Mouse (Mus musculus) ovary, postnatal 10 days (tissue): ENCODE measurements around the gene Csf2rb.
"Not testable (repeated sequence)": the region's sequence is repeated elsewhere in the genome, so short reads cannot be mapped to it uniquely, and the experiment has no call there.

ENCODE experiments used
- DNase-seq: peaks from one replicate; pipeline ENCODE4 v3.0.0; 2022; ENCODE audit warnings: low spot score

The Csf2rb gene

DNA sequence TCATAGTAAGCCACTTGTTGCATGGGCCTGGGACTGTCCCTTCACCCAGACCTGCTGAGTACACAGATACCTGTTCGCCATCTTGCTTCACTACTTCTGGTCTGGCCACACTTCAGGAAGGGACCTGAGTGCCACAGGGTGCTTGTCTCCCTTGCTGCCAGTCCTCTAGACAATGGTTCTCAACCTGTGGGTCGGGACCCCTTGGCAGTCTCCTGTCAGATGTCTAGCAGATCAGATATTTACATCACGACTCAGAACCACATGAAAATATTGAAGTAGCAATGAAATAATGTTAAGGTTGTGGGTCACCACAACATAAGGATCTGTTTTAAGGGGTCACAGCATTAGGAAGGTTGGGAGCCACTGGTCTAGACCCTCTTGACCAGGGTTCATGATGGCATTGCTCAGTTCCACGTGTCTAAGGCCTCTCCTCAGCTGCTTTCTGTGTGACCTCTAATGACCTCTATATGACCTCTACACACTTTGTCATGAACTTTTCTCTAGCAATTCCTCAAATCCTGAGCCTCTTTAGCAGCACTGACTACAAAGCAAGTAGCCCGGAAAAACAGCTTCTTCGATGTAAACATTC lies 2.3 kb downstream of the Csf2rb start:
- not testable (repeated sequence) for DNase-seq

DNA sequence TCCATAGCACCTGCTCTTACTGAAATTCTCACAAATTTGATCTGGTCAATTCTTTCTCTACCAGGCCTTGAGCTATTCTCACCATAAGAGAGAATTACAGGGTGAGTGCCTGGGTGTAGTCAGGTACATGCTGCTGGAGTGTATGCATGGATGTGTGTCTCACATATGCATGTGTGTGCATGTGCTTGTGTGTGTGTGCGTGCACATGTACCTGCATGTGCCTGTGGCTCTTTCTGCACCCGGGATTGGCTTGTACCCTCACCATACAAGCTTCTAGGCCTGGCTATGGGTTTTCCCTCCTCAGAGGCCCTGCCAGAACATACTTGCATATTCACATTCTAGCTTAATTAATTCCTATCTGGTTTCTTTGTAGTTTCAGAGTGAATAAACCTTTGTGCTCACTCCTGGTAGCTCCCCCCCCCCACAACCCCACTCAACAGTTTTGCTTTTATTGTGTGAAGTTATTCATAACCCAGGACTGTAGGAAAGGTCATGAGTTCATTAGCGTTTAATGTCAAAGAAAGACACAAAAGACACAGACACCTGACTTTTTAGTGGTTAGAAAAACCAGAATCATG lies 3.1 kb downstream of the Csf2rb start:
- DNase-seq, result no peak

GRCm38 (mm10) chr15:78329972-78330371 lies 4.4 kb downstream of the Csf2rb start:
- not testable (repeated sequence) for DNase-seq

DNA sequence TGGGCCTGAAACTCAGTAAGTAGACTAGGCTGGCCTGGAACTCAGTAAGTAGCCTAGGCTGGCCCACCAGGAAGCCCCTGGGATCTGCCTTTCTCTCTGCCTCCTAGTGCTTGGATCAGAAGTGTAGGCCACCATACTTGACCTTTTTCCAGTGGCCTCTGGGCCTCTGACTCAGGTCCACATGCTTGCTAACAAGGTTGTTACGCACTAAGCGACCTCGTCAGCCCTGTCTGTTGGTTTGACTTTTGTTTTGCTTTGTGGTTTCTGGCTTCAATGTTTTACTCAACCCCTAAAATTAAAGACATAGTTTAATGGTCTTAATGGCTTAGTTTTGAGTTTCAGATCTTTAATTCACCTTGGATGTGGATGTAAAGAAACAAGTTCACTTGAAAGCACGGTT lies 5.2 kb downstream of the Csf2rb start:
- no peak for DNase-seq

DNA sequence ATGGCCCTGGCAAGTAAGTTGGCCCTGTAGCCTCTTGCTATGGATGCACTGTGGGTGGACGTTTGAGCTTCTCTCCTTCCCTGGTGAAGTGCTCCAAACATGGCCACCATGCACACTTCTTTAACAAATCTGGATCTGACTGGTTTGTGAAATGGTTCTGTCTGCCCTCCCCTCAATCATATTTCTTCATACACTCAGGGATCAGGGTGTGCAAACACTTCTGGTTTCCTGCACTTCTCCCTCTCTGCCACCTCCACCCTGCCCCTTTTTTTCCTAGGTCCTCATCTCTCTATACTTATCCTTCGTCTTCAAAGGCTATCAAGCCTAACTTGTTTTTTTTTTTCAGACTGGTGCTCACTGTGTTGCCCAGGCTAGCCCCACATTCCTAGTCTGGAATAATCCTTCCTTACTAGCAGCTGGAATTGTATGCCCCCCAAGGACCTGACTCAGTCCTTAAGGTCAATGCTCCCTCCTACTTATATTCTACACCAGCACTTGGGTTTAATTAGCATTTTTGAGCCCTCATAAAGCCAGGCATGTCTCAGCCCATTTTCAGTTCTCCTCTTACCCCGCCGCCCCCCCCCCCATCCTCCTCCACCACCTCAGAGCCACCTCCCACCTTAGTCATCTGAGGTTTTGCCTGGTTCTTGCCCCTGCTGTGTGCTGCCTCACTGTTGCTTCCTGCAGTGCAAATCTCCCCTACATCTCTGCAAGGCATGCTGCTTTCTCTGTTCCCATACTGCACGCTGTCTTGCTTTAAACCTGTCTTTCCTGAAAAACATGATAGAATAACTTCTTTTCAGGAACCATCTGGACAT lies 6.2 kb downstream of the Csf2rb start:
- DNase-seq, result no peak

DNA sequence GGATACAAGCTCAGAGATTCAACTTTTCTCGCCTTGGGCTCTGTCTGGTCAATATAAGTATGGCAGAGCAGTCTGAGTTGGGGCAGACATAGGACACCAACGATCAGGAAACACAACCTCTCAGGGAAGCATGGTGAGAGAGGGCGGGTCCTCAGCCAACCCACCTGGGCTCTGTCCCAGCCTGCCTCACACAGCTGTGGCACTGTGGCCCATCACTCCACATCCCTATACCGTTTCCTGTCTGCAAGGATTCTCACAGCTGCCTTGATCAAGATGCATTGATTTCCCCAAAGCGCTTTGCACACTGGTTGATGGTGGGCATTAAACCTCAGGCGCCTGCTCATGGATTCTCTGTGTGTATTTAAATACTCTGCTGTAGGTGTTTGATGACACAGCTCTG lies 7.4 kb downstream of the Csf2rb start:
- DNase-seq, result no peak

DNA sequence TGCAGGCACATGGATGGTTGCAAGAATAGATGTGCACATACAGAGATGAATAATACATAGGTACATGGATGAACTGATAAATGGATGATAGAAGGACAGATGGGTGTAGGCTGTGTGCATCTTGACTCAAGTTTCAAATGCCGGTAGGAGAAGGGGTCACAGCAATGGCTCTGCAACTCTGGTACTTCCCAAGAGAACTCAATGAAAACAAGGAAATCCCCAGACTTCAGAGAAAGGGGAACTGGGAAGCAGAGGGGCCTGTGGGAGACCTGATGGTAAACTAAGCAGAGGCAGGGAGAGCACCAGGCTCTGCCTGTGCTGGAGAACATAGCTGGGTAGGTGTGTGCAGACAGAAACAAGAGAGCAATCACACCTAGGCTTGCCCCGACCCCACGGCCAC lies 8.8 kb downstream of the Csf2rb start:
- DNase-seq, result no peak

DNA sequence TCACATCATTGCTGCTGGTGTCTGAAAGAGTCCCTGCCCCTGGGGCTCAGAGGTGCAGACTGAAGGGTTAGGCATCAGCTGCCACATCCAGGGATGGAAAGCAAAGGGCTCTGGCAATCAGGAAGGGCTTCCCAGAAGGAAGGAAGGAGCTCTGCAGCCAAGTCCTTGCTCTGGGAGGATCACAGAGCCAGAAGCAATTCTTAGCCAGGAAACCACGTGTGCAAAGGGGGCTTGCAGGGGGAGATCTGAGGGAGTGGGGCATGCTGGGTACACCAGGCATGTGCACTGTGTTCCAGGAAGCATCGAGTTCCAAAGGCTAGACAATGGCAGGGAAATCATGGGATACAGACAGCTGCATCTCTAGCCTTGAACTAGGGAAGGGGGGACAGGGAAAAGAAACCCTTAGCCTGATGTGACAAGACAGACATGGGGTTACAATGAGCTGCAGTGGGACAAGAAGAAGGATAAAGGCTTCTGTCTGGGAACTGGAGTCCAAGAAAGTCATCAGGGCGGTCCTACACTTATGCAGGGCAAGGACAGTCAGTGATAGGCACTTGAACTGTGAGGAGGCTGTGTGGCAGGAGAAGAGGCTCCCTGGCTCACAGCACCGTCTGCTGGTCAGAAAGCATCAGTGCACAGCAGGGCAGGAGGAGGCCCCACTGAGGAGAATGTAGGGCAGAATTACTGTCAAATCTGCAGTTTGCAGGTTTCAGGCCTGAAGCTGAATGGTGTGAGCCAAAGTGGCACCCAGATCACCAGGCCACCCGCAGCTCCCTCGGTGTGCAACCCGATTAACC lies 14.3 kb downstream of the Csf2rb start:
- DNase-seq, result peak; percentile 22

- not testable (repeated sequence) for DNase-seq
These were observed 15.4 kb downstream of the Csf2rb start for GRCm38 (mm10) chr15:78340919-78341318.

DNA sequence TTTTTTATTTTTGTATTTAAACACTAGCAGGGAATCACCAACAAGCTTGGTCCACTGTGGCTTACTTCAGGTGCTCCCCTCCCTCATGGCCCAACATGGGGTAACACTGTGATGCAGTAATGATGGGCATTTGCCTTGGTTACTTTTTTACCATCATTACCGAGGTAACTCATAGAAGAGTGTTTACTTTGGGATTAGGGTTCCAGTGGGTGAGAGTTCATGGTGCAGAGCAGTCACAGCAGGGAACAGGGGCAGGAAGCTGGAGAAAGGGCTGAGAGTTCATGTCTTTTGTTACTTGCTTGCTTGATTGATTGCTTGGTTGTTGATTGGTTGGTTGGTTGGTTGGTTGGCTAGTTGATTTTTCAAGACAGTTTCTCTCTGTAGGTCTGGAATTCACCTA lies 18.1 kb downstream of the Csf2rb start:
- no peak for DNase-seq

DNA sequence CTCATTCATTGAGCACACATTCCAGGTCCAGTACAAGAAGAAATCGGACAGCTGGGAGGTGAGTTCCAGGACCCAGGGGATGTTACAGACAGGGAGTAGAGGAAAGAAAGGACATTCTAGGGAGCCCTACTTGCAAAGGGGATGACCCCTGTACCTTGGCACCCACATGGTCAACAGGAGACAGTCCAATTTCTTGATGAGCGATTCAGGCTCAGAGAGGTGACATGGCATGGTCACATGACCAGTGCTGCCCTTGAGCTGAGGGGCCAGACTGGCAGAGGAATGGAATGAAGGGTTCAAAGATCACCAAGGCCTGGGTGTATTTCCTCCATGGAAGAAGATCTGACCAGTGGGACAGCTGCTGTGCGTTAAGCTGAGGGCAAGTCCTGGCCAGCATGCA lies 19.0 kb downstream of the Csf2rb start:
- DNase-seq, result no peak

DNA sequence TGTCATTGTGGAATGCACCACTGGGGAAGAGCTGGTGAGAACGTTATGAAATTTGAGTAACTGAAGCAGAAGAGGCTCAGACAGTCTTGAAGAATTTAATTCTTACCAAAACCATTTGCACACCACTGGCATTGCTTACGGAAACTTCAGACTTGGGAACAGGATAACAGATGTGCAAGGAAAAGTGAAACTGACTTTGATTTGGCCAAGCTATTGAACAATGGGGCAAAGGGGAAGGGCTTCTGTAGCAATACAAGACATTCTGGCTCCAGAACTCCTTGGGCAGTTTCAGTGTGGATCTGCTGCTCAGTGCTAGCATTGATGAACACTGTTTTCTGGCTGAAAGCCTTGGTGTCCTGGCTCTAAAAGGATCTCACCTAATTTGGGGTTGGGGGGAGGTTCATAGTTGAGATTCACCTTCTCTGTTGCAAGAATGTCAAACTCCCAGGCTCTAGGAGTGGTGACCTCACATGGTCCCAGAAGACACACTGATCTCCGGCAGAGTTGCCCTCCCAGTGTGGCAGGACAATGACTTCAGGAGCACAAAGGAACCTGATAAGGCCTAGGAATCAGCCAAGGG lies 26.1 kb downstream of the Csf2rb start:
- DNase-seq, result no peak

- DNase-seq, result no peak
These were observed 29.4 kb downstream of the Csf2rb start for GRCm38 (mm10) chr15:78354958-78355357.

GRCm38 (mm10) chr15:78355548-78355947 lies 30.0 kb downstream of the Csf2rb start:
- DNase-seq, result no peak

- no peak for DNase-seq
These were observed 40.4 kb downstream of the Csf2rb start for GRCm38 (mm10) chr15:78365916-78366315.

- no peak for DNase-seq
These were observed 41.3 kb downstream of the Csf2rb start for GRCm38 (mm10) chr15:78366875-78367274.

GRCm38 (mm10) chr15:78367811-78368210 lies 42.3 kb downstream of the Csf2rb start:
- no peak for DNase-seq

GRCm38 (mm10) chr15:78368926-78369346 lies 43.4 kb downstream of the Csf2rb start:
- DNase-seq, result no peak

DNA sequence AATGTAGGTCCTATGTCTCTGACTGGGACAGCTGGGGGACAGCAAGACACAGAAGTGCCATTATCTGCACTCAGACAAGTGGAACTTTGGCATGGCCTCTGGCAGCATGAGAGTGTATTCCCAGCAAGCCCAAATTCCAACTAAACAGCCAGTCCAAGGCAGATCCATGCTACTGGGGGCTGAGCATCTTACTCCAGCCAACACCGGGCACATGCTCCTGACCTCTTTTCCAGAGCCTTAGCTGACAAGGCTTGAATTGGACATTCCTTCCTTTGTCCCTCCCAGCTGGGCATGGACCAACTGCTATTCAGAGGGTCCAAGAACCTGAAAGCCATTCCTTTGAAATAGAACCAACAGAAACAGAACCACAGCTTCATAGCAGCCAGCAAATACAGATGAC lies 44.1 kb downstream of the Csf2rb start:
- no peak for DNase-seq

- DNase-seq, result no peak
These were observed 47.2 kb downstream of the Csf2rb start for GRCm38 (mm10) chr15:78372796-78373195.

DNA sequence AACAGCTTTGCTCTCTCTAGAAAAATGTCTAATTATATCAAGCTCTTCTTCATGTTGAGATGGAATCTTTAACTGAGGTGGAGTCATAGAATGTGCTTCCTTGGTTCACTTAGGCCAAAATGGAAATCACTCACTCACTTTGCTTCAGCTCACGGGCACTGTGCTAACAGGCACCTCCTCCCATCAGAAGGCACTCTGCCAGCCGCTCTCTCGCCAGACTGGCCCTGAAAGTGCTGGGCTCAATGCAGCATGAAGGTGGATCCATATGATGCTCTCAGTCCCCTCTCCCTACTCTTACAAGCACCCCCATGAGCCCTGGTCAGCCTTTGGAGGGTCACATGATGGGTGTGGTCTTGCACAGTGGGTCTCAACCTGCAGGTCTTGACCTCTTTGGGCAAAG lies 48.7 kb downstream of the Csf2rb start:
- no peak for DNase-seq

DNA sequence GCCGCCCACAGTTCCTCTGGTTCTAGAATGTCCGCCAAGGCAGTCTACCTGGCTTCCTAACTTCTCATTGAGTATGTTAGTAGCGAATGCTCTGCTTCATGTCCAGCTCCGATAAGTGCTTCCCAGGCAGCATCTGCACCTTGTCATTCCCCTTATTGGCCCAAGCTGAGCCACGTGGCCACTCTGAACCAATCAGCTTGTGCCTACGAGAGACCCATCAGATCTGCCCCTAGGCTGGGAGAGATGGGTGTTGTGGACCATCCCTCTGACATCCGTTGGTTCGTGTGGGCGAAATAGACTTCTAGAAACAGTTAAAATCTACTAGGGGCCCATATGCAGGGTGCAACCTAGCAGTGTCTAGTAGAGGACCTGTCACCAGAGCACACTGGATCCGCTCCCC lies 52.3 kb downstream of the Csf2rb start:
- no peak for DNase-seq
